Mouse (Mus musculus): Measurements from ENCODE around the gene 1700006A11Rik.
"Not testable (repeated sequence)": the region's sequence is repeated elsewhere in the genome, so short reads cannot be mapped to it uniquely, and the experiment has no call there.

Gene 1700006A11Rik

GRCm38 (mm10) chr3:124425940-124426339 lies at the start of gene 1700006A11Rik:
TSS of gene 1700006A11Rik (minus strand) at chr3:124426040.
- no peak for DNase-seq (ENCODE audit: low spot score)

GRCm38 (mm10) chr3:124474291-124474690 lies 48.5 kb upstream of the 1700006A11Rik start:
- DNase-seq (ENCODE audit: low spot score), result not testable (repeated sequence)

GRCm38 (mm10) chr3:124466102-124466730 lies 40.4 kb upstream of the 1700006A11Rik start:
- DNase-seq (ENCODE audit: low spot score), result no peak

- no peak for DNase-seq (ENCODE audit: low spot score)
These were observed 33.6 kb downstream of the 1700006A11Rik start for GRCm38 (mm10) chr3:124392201-124392600.

GRCm38 (mm10) chr3:124390101-124390500 lies 35.7 kb downstream of the 1700006A11Rik start:
- no peak for DNase-seq (ENCODE audit: low spot score)

- DNase-seq (ENCODE audit: low spot score), result no peak
These were observed 36.2 kb downstream of the 1700006A11Rik start for GRCm38 (mm10) chr3:124389650-124390049.

GRCm38 (mm10) chr3:124385377-124385776 lies 40.5 kb downstream of the 1700006A11Rik start:
- DNase-seq (ENCODE audit: low spot score), result not testable (repeated sequence)

GRCm38 (mm10) chr3:124372031-124372430 lies 53.8 kb downstream of the 1700006A11Rik start:
- no peak for DNase-seq (ENCODE audit: low spot score)

GRCm38 (mm10) chr3:124357533-124357932 lies 68.3 kb downstream of the 1700006A11Rik start:
- no peak for DNase-seq (ENCODE audit: low spot score)
